Mouse (Mus musculus) spleen, adult 2 months (tissue): Measurements from ENCODE around the gene Prox1.

Source experiments
- CTCF ChIP-seq: fragments of 200-500 bp; IDR thresholded peaks from 2 replicates; pipeline ENCODE4 v1.5.1; 2011; ENCODE audit warnings: mild to moderate bottlenecking, inconsistent platforms; ENCODE audit not compliant: insufficient read depth, insufficient read length, insufficient replicate concordance; ENCODE audit errors: extremely low read depth
- POLR2A ChIP-seq: fragments of 200-500 bp; IDR thresholded peaks from 2 replicates; pipeline ENCODE4 v1.6.1; 2011; ENCODE audit warnings: low read depth, low read length, inconsistent platforms

DNA sequence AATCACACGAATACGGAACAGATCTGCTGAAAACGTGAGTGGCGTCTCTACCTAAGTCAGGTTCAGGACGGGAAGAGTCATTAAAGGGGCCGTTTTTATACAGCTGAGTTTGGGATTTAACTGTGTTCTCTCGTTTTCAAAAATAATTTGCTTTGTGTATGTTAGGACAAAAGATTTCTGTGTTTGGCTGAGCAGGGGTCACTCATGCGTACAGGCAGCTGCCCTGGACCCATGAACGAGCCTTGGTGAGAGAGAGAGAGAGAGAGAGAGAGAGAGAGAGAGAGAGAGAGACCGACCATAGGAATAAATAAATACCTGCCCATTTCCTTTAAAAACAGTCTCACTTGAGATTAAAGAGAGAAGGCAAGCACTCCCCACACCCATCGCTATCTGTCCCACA, 11.1 kb downstream of the Prox1 start:
- no peak for TF ChIP-seq CTCF
- no peak for TF ChIP-seq POLR2A
